Mouse (Mus musculus): ENCODE measurements around the gene Brca1. TPM values are rescaled to one million over a fixed set of nuclear protein-coding genes. Genes with fewer than 3 reads are reported as not detected.

Brca1 gene
- polyA plus RNA-seq, 1 experiment from 2014 or later = 6.6 TPM

GRCm38 (mm10) chr11:101526686-101527085 is 25.1 kb downstream of the Brca1 start:
- peaks cover 20% of the 10 kb centered on the region for H3K36me3 ChIP-seq
- H3K27me3 ChIP-seq = no peaks in the 10 kb centered on the region
- no peak overlapping the region for H3K4me3 ChIP-seq
- H3K27ac ChIP-seq = no peak overlapping the region
- H3K9ac ChIP-seq = no peak overlapping the region
- 86% methylated on average over 4 of the region's 4 CpGs for WGBS
- no peak overlapping the region for H3K4me2 ChIP-seq
- ATAC-seq (replicated peaks; ENCODE audit: insufficient number of reproducible peaks, insufficient read depth, low FRiP score, low read depth) = no peak
- no peaks in the 10 kb centered on the region for H3K4me1 ChIP-seq (replicated peaks)
- H3K9me3 ChIP-seq (replicated peaks) = no peaks in the 10 kb centered on the region

DNA sequence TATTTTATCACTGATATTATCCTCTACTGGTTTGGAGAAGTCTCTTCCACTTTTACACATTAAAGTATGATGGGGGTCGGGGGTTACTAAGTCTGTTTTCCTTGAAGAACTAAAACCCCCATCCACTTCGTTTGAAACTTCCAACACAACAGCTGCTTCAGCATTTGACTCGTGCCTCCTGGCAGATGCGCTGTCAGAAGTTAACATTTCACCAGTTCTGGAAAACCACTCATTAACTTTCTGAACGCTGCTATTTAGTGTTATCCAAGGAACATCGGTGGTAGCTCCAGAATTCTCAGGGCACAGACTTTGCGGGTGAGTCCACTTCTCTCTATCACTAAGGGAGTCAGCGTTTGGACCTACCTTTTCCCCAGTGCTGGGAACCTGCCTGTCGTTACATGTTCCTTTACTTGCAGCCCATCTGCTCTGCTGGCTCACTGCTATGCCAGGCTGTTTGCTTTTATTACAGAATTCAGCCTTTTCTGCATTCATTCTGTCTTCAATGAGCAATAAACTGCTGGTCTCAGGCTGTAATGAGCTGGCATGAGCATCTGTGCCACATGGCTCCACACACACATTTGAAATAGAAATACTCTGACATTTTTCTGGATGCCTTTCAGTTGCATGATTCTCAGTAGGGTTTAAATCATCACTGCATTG is 25.7 kb downstream of the Brca1 start:
- ATAC-seq (replicated peaks; ENCODE audit: insufficient number of reproducible peaks, insufficient read depth, low FRiP score, low read depth) = no peak
- Histone ChIP-seq H3K4me2 (no peak overlapping the region), H3K4me1 (replicated peaks) (no peaks in the 10 kb centered on the region), H3K4me3 (no peak overlapping the region), H3K27ac (no peak overlapping the region), H3K27me3 (no peaks in the 10 kb centered on the region), H3K36me3 (peaks cover 16% of the 10 kb centered on the region), H3K9me3 (replicated peaks) (no peaks in the 10 kb centered on the region), H3K9ac (no peak overlapping the region)
- whole genome bisulfite sequencing = 93% methylated on average over 9 of the region's 9 CpGs

GRCm38 (mm10) chr11:101525056-101525455 is 26.7 kb downstream of the Brca1 start:
- no peak for ATAC-seq (replicated peaks; ENCODE audit: insufficient number of reproducible peaks, insufficient read depth, low FRiP score, low read depth)
- no peak overlapping the region for H3K4me3 ChIP-seq
- no peak overlapping the region for H3K4me2 ChIP-seq
- no peaks in the 10 kb centered on the region for H3K27me3 ChIP-seq
- H3K4me1 ChIP-seq (replicated peaks) = no peaks in the 10 kb centered on the region
- H3K36me3 ChIP-seq = peaks cover 13% of the 10 kb centered on the region
- WGBS = 90% methylated on average over 10 of the region's 10 CpGs
- H3K27ac ChIP-seq = no peak overlapping the region
- H3K9me3 ChIP-seq (replicated peaks) = no peaks in the 10 kb centered on the region
- H3K9ac ChIP-seq = no peak overlapping the region

- Histone ChIP-seq H3K4me2 (no peak overlapping the region), H3K9ac (no peak overlapping the region), H3K27me3 (no peaks in the 10 kb centered on the region), H3K27ac (no peak overlapping the region), H3K36me3 (peaks cover 13% of the 10 kb centered on the region), H3K4me1 (replicated peaks) (no peaks in the 10 kb centered on the region), H3K9me3 (replicated peaks) (no peaks in the 10 kb centered on the region), H3K4me3 (no peak overlapping the region)
- WGBS = 91% methylated on average over 8 of the region's 8 CpGs
- ATAC-seq (replicated peaks; ENCODE audit: insufficient number of reproducible peaks, insufficient read depth, low FRiP score, low read depth) = no peak
These were observed 27.3 kb downstream of the Brca1 start for GRCm38 (mm10) chr11:101524446-101524845.

DNA sequence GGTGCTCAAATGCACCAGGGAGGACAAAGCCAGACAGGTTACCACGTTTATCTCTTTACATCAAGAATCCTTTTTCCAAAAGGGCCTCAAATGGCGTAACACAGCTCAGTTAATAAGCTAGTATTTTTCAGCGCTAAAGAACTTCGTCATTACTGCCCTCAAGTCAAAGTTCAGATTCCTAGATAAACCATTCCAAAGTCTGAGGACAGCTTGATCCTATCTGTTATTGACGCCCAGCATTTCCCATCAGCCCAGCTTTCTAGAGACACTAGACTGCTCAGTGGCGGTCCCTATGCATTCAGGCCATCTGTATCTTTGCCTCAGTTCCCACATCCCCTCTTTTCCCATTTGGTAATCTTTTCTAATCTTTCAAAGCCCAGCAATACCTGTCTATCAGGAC is 32.4 kb downstream of the Brca1 start:
- H3K4me2 ChIP-seq = no peak overlapping the region
- H3K36me3 ChIP-seq = peaks cover 6% of the 10 kb centered on the region; the same call in 1 of the 2 replicates
- 90% methylated on average over 6 of the region's 6 CpGs for WGBS
- H3K4me3 ChIP-seq = no peak overlapping the region
- H3K9me3 ChIP-seq (replicated peaks) = no peaks in the 10 kb centered on the region
- no peak overlapping the region for H3K27ac ChIP-seq
- no peak overlapping the region for H3K9ac ChIP-seq
- no peak for ATAC-seq (replicated peaks; ENCODE audit: insufficient number of reproducible peaks, insufficient read depth, low FRiP score, low read depth)
- no peaks in the 10 kb centered on the region for H3K4me1 ChIP-seq (replicated peaks)
- no peaks in the 10 kb centered on the region for H3K27me3 ChIP-seq

DNA sequence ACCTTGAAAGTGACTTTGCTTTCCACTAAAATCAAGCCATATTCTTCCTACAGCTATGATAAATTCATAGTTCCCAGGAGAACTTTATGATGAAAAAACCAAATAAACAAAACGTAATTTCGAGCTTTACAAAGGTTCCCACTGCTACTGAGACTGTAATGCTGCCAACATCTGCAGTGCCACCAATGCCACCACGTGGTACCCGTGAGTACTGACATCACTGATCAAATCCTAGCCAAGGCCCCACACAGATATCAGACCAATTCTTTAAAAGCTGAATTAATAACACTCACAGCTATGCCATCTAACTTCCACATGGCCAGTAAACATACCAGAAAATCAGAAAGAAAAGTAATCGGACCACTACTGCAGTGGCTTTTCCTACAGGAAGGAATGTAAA is 32.8 kb downstream of the Brca1 start:
- H3K9me3 ChIP-seq (replicated peaks) = no peaks in the 10 kb centered on the region
- 78% methylated on average over 5 of the region's 5 CpGs for WGBS
- no peaks in the 10 kb centered on the region for H3K4me1 ChIP-seq (replicated peaks)
- no peak for ATAC-seq (replicated peaks; ENCODE audit: insufficient number of reproducible peaks, insufficient read depth, low FRiP score, low read depth)
- H3K9ac ChIP-seq = no peak overlapping the region
- no peak overlapping the region for H3K27ac ChIP-seq
- peaks cover 9% of the 10 kb centered on the region; the same call in 1 of the 2 replicates for H3K36me3 ChIP-seq
- no peak overlapping the region for H3K4me2 ChIP-seq
- no peak overlapping the region for H3K4me3 ChIP-seq
- H3K27me3 ChIP-seq = no peaks in the 10 kb centered on the region

- H3K9me3 ChIP-seq (replicated peaks) = no peaks in the 10 kb centered on the region
- no peaks in the 10 kb centered on the region for H3K27me3 ChIP-seq
- H3K4me3 ChIP-seq = no peak overlapping the region
- H3K27ac ChIP-seq = no peak overlapping the region
- H3K4me1 ChIP-seq (replicated peaks) = no peaks in the 10 kb centered on the region
- H3K9ac ChIP-seq = no peak overlapping the region
- no peak overlapping the region for H3K4me2 ChIP-seq
- 90% methylated on average over 7 of the region's 7 CpGs for WGBS
- ATAC-seq (replicated peaks; ENCODE audit: insufficient number of reproducible peaks, insufficient read depth, low FRiP score, low read depth) = no peak
- H3K36me3 ChIP-seq = peaks cover 13% of the 10 kb centered on the region
These were observed 44.7 kb downstream of the Brca1 start for GRCm38 (mm10) chr11:101507090-101507489.

GRCm38 (mm10) chr11:101506269-101506780 is 45.4 kb downstream of the Brca1 start:
- Histone ChIP-seq H3K4me3 (no peak overlapping the region), H3K4me2 (no peak overlapping the region), H3K36me3 (peaks cover 8% of the 10 kb centered on the region), H3K27ac (no peak overlapping the region), H3K9ac (no peak overlapping the region), H3K9me3 (replicated peaks) (no peaks in the 10 kb centered on the region), H3K4me1 (replicated peaks) (no peaks in the 10 kb centered on the region), H3K27me3 (no peaks in the 10 kb centered on the region)
- no peak for ATAC-seq (replicated peaks; ENCODE audit: insufficient number of reproducible peaks, insufficient read depth, low FRiP score, low read depth)
- 92% methylated on average over 5 of the region's 5 CpGs for WGBS

- H3K9ac ChIP-seq = no peak overlapping the region
- WGBS = 52% methylated on average over 6 of the region's 6 CpGs
- no peaks in the 10 kb centered on the region for H3K27me3 ChIP-seq
- 0 out of 2 replicates have a peak, but pooled peaks cover 7% of the 10 kb centered on the region for H3K36me3 ChIP-seq
- no peaks in the 10 kb centered on the region for H3K9me3 ChIP-seq (replicated peaks)
- no peak overlapping the region for H3K4me3 ChIP-seq
- ATAC-seq (replicated peaks; ENCODE audit: insufficient number of reproducible peaks, insufficient read depth, low FRiP score, low read depth) = no peak
- H3K4me1 ChIP-seq (replicated peaks) = peaks cover 19% of the 10 kb centered on the region
- H3K27ac ChIP-seq = no peak overlapping the region
- H3K4me2 ChIP-seq = no peak overlapping the region
These were observed 65.6 kb downstream of the Brca1 start for GRCm38 (mm10) chr11:101486126-101486525.

DNA sequence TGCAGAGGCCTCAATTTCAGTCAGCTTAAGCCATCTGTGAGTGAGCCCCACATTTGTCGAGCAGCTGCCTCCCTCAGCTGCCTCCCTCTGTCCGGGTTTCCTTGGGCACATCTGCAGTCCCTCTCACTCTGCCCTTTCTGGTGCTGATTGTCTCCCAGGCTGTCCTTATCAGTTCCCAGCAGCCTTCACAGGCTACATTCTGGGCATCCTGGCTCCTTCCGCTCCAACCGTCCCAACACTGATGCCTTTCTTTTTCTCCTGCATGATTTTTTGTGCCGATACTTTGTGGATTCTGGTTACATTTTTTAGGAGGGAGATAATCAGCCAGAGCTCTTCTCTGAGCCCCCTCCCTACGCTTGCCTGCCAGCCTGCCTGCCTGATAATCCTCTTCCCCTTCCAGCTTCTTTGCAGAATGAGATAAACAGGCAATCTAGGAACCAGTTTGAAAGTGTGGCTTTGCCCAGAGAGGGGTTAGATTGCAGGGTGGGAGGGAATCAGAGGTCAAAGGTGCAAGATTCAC is 66.2 kb downstream of the Brca1 start:
- Histone ChIP-seq H3K27me3 (no peaks in the 10 kb centered on the region), H3K9ac (no peak overlapping the region; the same call in 1 of the 2 replicates), H3K9me3 (replicated peaks) (no peaks in the 10 kb centered on the region), H3K27ac (peak overlapping the region; percentile 26; the same call in 1 of the 2 replicates), H3K36me3 (0 out of 2 replicates have a peak, but pooled peaks cover 7% of the 10 kb centered on the region), H3K4me3 (no peak overlapping the region), H3K4me2 (no peak overlapping the region), H3K4me1 (replicated peaks) (peaks cover 24% of the 10 kb centered on the region)
- WGBS = 9% methylated on average over 6 of the region's 6 CpGs
- 0 out of 2 replicates have a peak, but pooled peaks have one; percentile 58 for ATAC-seq (replicated peaks; ENCODE audit: insufficient number of reproducible peaks, insufficient read depth, low FRiP score, low read depth)

DNA sequence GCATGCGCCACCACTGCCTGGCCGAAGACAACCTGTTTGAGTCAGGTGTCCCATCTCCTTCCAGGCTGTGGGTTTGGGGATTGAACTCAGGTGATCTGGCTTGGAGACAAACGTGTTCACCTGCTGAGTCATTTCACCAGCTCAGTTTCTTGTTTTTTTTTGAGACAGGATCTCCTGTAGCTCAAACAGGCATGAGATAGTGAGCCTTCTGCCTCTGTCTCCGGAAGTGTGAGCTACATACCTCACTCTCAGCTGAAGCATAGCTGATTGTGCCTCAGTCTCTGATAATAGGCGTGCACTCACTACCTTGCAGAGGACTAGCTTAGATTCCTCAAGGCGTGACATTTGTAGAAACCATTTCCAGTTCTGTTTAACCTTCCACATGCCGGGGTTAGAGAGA is 66.9 kb downstream of the Brca1 start:
- H3K36me3 ChIP-seq = 0 out of 2 replicates have a peak, but pooled peaks cover 7% of the 10 kb centered on the region
- WGBS = 56% methylated on average over 7 of the region's 7 CpGs
- H3K4me3 ChIP-seq = no peak overlapping the region
- H3K9me3 ChIP-seq (replicated peaks) = no peaks in the 10 kb centered on the region
- no peak for ATAC-seq (replicated peaks; ENCODE audit: insufficient number of reproducible peaks, insufficient read depth, low FRiP score, low read depth)
- H3K27ac ChIP-seq = no peak overlapping the region
- H3K9ac ChIP-seq = no peak overlapping the region
- H3K4me1 ChIP-seq (replicated peaks) = peaks cover 25% of the 10 kb centered on the region
- no peak overlapping the region for H3K4me2 ChIP-seq
- H3K27me3 ChIP-seq = no peaks in the 10 kb centered on the region

- Histone ChIP-seq H3K4me2 (no peak overlapping the region), H3K4me1 (replicated peaks) (peaks cover 28% of the 10 kb centered on the region), H3K9ac (no peak overlapping the region), H3K4me3 (no peak overlapping the region), H3K36me3 (0 out of 2 replicates have a peak, but pooled peaks cover 5% of the 10 kb centered on the region), H3K27me3 (no peaks in the 10 kb centered on the region), H3K27ac (no peak overlapping the region), H3K9me3 (replicated peaks) (no peaks in the 10 kb centered on the region)
- WGBS = 74% methylated on average over 6 of the region's 6 CpGs
- ATAC-seq (replicated peaks; ENCODE audit: insufficient number of reproducible peaks, insufficient read depth, low FRiP score, low read depth) = no peak
These were observed 67.5 kb downstream of the Brca1 start for GRCm38 (mm10) chr11:101484245-101484644.

Data from heart, embryonic 15.5 days (tissue).